In genomic region chr7:80688556-80689220, GRCm38 (mm10) we compare ENCODE assay signal across 8 mouse cellular contexts. TPM values are rescaled to one million over a fixed set of nuclear protein-coding genes. Genes with fewer than 3 reads are reported as not detected.
A peak's percentile ranks its signal among the peaks of the same experiment; 100 is the strongest.
DNase-seq lines count a peak whose midpoint lies in the region; ATAC-seq lines count a peak whose summit lies in the region.

Crtc3 (minus strand) TSS chr7:80688877.

- H3K36me3 ChIP-seq in embryonic facial prominence, embryonic 13.5 days, result no peaks in the 10 kb centered on the region
- H3K36me3 ChIP-seq in limb, embryonic 13.5 days, result no peaks in the 10 kb centered on the region
- no peaks in the 10 kb centered on the region for H3K36me3 ChIP-seq in midbrain, embryonic 14.5 days (ENCODE audit: control insufficient read depth, insufficient read depth, low read length)

- H3K4me3 ChIP-seq in embryonic facial prominence, embryonic 13.5 days, result peak within 1 kb of the TSS; percentile 92
- H3K4me3 ChIP-seq in limb, embryonic 13.5 days, result peak within 1 kb of the TSS; percentile 89
- peak within 1 kb of the TSS; percentile 74 for H3K4me3 ChIP-seq in midbrain, embryonic 14.5 days (replicated peaks; ENCODE audit: low read depth, low read length)

- H3K9ac ChIP-seq in embryonic facial prominence, embryonic 13.5 days, result peak within 1 kb of the TSS; percentile 94
- H3K9ac ChIP-seq in limb, embryonic 13.5 days, result peak within 1 kb of the TSS; percentile 95
- H3K9ac ChIP-seq in midbrain, embryonic 14.5 days (replicated peaks; ENCODE audit: low read length), result peak within 1 kb of the TSS; percentile 95

- peak within 1 kb of the TSS; percentile 95 for H3K27ac ChIP-seq in embryonic facial prominence, embryonic 13.5 days
- H3K27ac ChIP-seq in limb, embryonic 13.5 days, result peak within 1 kb of the TSS; percentile 96
- peak within 1 kb of the TSS; percentile 96 for H3K27ac ChIP-seq in midbrain, embryonic 14.5 days (replicated peaks; ENCODE audit: low read depth, low read length)

- under 1% methylated on average over 70 of the region's 83 CpGs for WGBS in embryonic facial prominence, embryonic 13.5 days
- 0% methylated on average over 60 of the region's 83 CpGs for whole genome bisulfite sequencing in limb, embryonic 13.5 days
- under 1% methylated on average over 79 of the region's 83 CpGs for WGBS in midbrain, embryonic 14.5 days

- DNase-seq in 3T3-L1 (ENCODE audit: low read depth, low spot score), result peak; percentile 30
- peak; percentile 85 for DNase-seq in adrenal gland, postnatal 14 days
- peak; percentile 78 to 85 for DNase-seq in heart, adult 18-20 months
- peak; percentile 81 for DNase-seq in kidney, adult 18-20 months
- peak; percentile 83 for DNase-seq in midbrain, embryonic 14.5 days
- peak; percentile 68 for DNase-seq in spleen, adult 12 weeks (ENCODE audit: low spot score)

- no peaks in the 10 kb centered on the region for H3K27me3 ChIP-seq in embryonic facial prominence, embryonic 13.5 days
- no peaks in the 10 kb centered on the region for H3K27me3 ChIP-seq in limb, embryonic 13.5 days
- H3K27me3 ChIP-seq in midbrain, embryonic 14.5 days (ENCODE audit: control insufficient read depth, insufficient read depth, low read length), result no peaks in the 10 kb centered on the region

- no peaks in the 10 kb centered on the region for H3K9me3 ChIP-seq in embryonic facial prominence, embryonic 13.5 days
- H3K9me3 ChIP-seq in limb, embryonic 13.5 days, result no peaks in the 10 kb centered on the region
- H3K9me3 ChIP-seq in midbrain, embryonic 14.5 days (ENCODE audit: control insufficient read depth, low read length), result no peaks in the 10 kb centered on the region

- peak; percentile 69 for ATAC-seq in embryonic facial prominence, embryonic 13.5 days (ENCODE audit: insufficient number of reproducible peaks, insufficient read depth, low FRiP score, low TSS enrichment, low read depth)
- peak; percentile 85 for ATAC-seq in limb, embryonic 13.5 days (ENCODE audit: low FRiP score, low read depth)
- peak; percentile 86 for ATAC-seq in midbrain, embryonic 14.5 days (ENCODE audit: low FRiP score, low TSS enrichment)

- peaks cover 24% of the 10 kb centered on the region for H3K4me1 ChIP-seq in embryonic facial prominence, embryonic 13.5 days
- peaks cover 16% of the 10 kb centered on the region for H3K4me1 ChIP-seq in limb, embryonic 13.5 days
- peaks cover 11% of the 10 kb centered on the region for H3K4me1 ChIP-seq in midbrain, embryonic 14.5 days (ENCODE audit: control insufficient read depth, insufficient read depth, low read length)

- H3K4me2 ChIP-seq in embryonic facial prominence, embryonic 13.5 days, result peak within 1 kb of the TSS; percentile 76
- peak within 1 kb of the TSS; percentile 82 for H3K4me2 ChIP-seq in limb, embryonic 13.5 days (replicated peaks)
- H3K4me2 ChIP-seq in midbrain, embryonic 14.5 days (ENCODE audit: low read length), result peak within 1 kb of the TSS; percentile 67

RNA-seq across cellular contexts. Expression of gene Crtc3, which starts in this region (rescaled TPM):
- total RNA-seq in adrenal gland, postnatal 14 days (2021), result 22.5 and 29.0 TPM in 2 replicates
- 26.2 and 27.6 TPM in 2 replicates for polyA plus RNA-seq in embryonic facial prominence, embryonic 13.5 days (2015; fragmentation: Nextera tagmentation; extraction: Ambion mirVana)
- total RNA-seq in heart, adult 18-20 months (2021), result 10 to 100 TPM; 10.3 to 11.8 TPM
- 23.9 and 24.5 TPM in 2 replicates for polyA plus RNA-seq in limb, embryonic 13.5 days (2015; fragmentation: Nextera tagmentation; extraction: Ambion mirVana)
- polyA plus RNA-seq in midbrain, embryonic 14.5 days (2014; fragmentation: Nextera tagmentation; extraction: Ambion mirVana), result 11.7 and 14.0 TPM in 2 replicates

Comparison
In these comparisons a context has a peak if more than half of its experiments do, and no peak if none do; other contexts are left out.
1. Peak in every context shown above with its lines: DNase-seq, ATAC-seq, H3K4me3 ChIP-seq and H3K27ac ChIP-seq.
2. DNase-seq: peak in every context shown above with its lines; median percentile 85 in adrenal gland, postnatal 14 days; 83 in midbrain, embryonic 14.5 days; 82 in heart, adult 18-20 months; 81 in kidney, adult 18-20 months; 68 in spleen, adult 12 weeks; 30 in 3T3-L1.